Mouse (Mus musculus) ES-CJ7 (cell line): ENCODE data around the gene Tmem233.

ENCODE experiments used
- DNase-seq: peaks from one replicate; pipeline ENCODE4 v3.0.0; 2011; ENCODE audit warnings: low read depth, low spot score

Gene Tmem233

DNA sequence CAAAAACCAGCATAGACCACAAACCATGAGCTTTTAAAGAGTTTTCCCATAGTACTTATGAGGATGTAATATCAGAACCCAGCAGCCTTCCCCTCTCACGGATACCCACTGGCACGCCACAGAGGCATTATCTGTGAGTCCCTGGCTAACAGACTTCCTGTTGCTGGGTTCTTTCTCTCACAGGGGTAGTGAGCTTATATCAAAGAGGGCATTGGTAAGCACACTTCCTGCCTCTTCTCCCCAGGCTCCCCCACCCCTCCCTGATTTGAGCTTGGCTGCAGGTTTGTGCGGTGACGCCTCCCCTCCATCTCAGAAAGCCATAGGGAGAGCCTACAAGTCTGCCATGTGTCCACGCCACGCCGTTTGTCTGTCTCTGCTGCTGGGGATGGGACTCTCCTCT lies 54.0 kb downstream of the Tmem233 start:
- no peak for DNase-seq

DNA sequence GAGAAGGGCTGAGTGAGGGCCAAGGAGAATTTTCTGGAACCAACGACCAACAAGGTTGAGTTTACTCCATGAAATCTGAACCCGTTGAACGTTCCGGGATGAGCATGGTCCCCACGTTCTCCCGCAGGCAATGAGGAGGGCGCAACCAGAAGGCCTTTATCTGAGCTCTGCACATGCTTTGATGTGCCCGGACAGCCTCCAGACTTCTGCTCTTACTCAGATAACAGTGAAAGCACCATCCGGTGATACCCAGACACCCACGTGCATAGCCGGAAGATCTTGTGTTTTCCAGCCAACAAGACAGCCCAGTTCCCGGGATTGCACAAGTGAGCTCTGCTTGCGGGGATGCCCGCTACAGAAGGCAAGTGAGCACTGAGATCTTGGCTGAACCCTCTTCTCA lies 56.5 kb downstream of the Tmem233 start:
- DNase-seq = no peak

DNA sequence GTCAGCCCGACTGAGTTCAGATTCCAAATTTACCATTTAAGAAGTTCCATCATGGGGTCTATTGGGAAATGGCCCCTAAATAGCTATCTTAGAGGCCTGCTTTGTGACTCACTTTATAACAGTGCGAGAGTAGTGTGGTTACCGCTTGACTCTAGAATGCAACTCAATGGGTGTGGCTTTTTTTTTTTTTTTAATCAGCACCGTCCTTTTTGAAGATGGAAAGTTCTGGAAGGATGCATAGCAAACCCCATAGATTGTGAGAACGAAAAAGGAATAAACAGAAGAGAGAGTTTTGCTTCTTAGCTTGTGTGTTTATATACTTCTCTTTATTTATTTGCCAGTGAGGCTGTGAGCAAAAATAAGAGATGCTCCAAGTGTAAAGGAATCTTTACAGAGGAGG lies 56.9 kb downstream of the Tmem233 start:
- DNase-seq = no peak

DNA sequence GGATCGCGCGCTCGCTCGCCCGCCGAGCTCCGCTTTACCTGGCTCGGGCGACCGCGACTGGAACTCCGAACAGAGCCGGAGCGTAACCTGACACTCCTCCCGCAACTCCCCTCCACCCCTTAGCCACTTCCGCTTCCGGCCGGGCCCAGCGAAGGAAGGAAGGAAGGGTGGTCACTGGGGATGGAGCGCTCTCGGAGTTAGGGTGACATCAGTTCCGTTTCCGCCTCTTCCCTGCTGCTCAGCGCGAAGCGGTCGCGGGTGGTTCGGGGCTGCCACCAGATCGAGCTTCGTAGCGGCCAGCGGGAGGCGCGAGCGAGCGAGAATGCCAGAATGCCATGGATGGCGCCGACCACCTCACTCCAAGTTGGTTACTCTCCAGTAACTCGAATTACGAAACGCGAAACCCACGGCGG lies 58.7 kb downstream of the Tmem233 start, which contains the start of gene Prkab1:
Gene Prkab1 (minus strand): TSS at position 182 of the 413 bp plus-strand sequence.
- peak; percentile 98 for DNase-seq

DNA sequence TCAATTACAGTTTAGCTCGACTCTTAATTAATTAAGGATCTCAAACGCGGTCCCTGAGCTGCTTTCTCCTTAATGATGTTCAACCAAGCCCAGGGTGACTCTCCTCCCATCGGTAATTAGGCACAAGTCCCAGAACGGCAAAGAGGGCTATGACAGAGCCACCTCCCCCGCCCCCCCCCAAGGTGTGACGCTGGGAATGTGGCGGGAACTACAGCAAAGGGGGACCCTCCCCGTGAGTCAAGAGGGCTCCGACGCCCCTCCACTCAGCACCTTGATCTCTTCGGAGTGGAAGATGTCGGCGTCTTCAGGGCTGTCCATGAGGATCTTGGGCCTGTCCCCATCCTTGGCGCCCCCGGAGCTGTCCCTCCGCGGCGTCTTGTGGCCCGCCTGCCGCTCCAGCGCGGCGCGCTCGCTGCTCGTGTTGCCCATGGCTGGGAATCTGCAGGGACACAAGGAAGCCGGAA lies 59.2 kb downstream of the Tmem233 start:
- no peak for DNase-seq

- DNase-seq = no peak
Observed at GRCm38 (mm10) chr5:116023251-116023661, 59.8 kb downstream of the Tmem233 start.

DNA sequence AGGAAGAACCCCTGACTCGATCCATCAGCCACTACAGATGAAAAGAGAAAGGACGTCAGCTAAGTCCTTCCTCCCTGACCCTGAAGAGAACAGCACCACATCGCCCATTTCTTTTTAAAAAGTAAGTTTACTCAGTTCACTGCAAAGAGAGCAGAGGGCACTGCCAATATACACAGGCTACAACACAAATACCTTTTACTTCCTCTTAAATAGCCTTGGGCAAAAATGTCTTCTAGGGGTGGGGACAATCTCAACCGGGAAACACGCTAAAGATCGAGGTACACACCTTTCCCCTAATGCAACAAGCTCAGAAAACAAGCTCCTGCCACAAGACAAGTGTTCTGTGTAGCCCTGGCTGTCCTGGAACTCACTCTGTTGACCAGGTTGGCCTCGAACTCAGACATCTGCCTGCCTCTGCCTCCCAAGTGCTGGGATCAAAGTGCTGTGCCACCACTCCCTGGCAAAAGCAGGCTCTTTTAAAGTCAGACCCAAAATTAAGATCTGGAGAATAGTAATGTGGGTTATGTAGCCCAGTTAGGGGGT lies 60.3 kb downstream of the Tmem233 start:
- DNase-seq = no peak

- DNase-seq = no peak
Observed at GRCm38 (mm10) chr5:116022131-116022530, 60.9 kb downstream of the Tmem233 start.

DNA sequence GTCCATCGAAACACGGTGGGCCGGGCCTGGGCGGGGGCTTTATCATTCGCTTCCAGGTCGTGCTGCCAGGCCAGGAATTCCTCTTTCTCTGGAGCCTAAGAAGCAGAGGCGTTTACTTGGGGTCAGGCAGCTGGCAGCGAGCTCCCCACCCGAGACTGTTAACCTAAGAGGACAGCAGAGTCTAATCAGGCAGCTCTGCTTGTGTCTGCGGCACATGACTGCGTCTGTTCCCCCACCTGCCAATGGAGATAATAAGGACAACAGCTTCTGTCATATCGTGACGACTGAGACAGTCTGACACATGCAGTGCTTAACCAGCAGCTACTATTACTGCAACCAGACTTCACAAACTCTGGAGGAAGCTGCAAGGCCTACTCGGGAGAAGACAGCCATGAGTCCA lies 61.5 kb downstream of the Tmem233 start:
- no peak for DNase-seq

DNA sequence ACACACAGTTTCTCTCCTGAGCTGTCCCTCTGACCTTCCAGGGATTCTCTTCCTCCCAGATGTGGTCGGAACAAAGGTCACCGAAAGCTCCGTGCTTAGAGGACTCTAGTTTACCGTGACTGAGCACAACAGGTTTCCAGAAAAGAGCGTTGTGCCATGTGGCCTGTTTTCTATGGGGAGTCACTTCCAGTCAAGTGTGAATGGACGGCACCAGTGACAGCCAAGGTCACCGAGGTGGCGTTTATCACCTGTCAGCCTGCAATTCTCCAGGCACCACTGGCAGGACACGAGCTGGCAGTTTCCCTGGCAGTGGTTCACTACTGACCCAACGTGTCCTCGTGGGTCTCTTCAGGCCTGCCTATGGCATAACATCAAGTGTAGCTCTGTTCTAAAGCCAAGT lies 63.7 kb downstream of the Tmem233 start:
- DNase-seq = no peak

DNA sequence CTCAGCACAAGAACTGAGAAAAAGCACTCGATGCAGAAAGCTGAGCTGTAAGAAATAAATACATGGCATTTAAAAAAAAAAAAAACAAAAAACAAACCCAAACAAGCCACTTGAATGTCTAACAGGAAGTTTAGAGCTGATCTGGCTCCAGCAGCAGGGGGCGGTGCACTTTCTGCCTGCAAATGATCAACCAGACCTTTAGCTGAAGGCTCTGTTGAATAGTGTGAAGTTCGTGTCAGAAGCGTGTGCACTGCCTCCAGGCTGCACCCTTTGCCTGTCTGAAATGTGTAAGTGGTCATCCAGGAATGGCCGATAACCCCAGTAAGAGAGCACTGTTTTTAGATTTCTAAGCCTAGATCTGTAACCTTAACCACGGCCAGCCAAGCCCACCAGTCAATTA lies 64.3 kb downstream of the Tmem233 start:
- no peak for DNase-seq

GRCm38 (mm10) chr5:116018196-116018595 lies 64.8 kb downstream of the Tmem233 start:
- DNase-seq = no peak

DNA sequence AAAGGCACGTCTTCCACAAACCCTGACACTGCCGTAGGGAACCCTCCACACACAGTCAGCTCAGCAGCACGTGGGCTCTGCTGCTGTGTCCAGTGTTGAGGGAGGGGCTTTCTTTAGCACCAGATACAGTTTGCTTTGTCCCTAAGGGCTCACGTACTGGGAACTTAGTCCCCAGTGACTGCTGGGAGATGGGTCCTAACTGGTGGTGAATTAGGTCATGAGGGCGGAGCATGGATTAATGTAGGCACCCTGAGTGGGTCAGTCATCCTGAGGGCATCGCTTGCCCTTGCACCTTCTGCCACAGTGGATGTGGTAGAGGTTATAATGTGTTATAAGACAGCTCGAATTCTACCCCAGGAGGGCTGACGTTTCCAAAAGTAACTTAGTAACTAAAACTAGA lies 65.7 kb downstream of the Tmem233 start:
- DNase-seq = no peak

GRCm38 (mm10) chr5:116016542-116016941 lies 66.5 kb downstream of the Tmem233 start:
- DNase-seq = no peak

GRCm38 (mm10) chr5:116014237-116014636 lies 68.8 kb downstream of the Tmem233 start:
- DNase-seq = no peak

DNA sequence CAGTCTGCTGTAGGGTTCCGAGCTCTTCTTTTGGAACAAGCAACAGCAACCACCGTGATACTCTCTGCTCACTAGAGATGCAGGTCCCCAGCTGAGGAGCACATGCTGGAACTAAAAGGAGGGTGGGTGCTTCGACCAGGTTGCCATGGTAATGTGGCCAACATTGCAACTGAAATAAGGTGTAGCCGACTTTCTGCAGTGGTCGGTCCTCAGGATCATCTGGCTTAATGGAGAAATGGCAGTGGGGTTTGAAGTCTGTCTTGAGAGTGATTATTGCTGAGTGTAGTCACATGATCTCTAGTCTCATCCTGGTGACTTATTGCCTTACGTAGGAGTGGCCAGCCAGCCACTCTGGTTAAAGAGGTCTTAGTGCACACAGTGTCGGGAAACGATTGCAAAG lies 69.2 kb downstream of the Tmem233 start:
- no peak for DNase-seq

- DNase-seq = no peak
Observed at GRCm38 (mm10) chr5:116012503-116012902, 70.5 kb downstream of the Tmem233 start.

DNA sequence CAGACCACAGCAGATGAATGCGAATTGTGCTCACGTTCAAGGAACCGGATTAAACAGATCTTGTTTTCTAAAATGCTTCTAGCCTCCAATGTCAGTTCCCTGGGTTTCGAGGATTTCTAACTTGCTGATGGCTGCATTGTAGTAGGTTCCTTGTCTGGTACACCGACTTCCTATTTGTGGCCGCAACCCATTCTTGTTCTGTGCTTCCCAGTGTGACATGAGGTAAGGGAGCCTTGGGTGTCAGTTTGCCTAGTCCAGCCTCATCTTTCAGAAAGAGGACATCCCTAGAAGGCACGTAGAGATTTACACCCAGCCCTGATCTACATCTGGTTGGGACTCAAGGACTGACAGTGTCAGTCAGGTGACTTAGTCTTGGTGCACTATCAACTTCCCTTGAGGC lies 71.3 kb downstream of the Tmem233 start:
- no peak for DNase-seq

GRCm38 (mm10) chr5:116009884-116010627 lies 73.0 kb downstream of the Tmem233 start:
- DNase-seq = no peak

- DNase-seq = no peak
Observed at GRCm38 (mm10) chr5:116009091-116009851, 73.8 kb downstream of the Tmem233 start.

- DNase-seq = peak; percentile 72
Observed at GRCm38 (mm10) chr5:116007723-116008122, 75.3 kb downstream of the Tmem233 start.

- peak; percentile 63 for DNase-seq
Observed at GRCm38 (mm10) chr5:116006324-116007099, 76.5 kb downstream of the Tmem233 start.
